Mouse (Mus musculus) cerebellum, adult 2 months (tissue): Measurements from ENCODE around the gene Isoc2b.

Experiments
- CTCF ChIP-seq: fragments of 200-500 bp; IDR thresholded peaks from 2 replicates; pipeline ENCODE4 v1.5.1; 2011; ENCODE audit warnings: low read depth, mild to moderate bottlenecking, control low read depth, low read length, moderate library complexity, borderline replicate concordance; ENCODE audit not compliant: insufficient read depth
- POLR2A ChIP-seq: fragments of 200-500 bp; IDR thresholded peaks from 2 replicates; pipeline ENCODE4 v1.6.1; 2011; ENCODE audit warnings: low read length, control low read depth, borderline replicate concordance; ENCODE audit not compliant: insufficient read depth

- TF ChIP-seq CTCF (no peak), POLR2A (peak; percentile 91; the same call in 1 of the 2 replicates)
These were observed 4.2 kb downstream of the Isoc2b start for GRCm38 (mm10) chr7:4865579-4866493.
